Mouse (Mus musculus) MEL (cell line): ENCODE data around the gene Izumo1.

ENCODE experiments used
- BHLHE40 ChIP-seq: IDR thresholded peaks from 2 replicates; pipeline ENCODE4 v1.6.1; 2012; ENCODE audit warnings: low read depth, mild to moderate bottlenecking, inconsistent platforms, low read length, improper control_type of control experiment, borderline replicate concordance
- CTCF ChIP-seq, 3 experiments: IDR thresholded peaks in 2 of 3; conservative IDR thresholded peaks in 1 of 3; 2 replicates each; pipeline ENCODE4 v1.5.1; 2011 to 2012; ENCODE audit warnings: low read length in 3 of 3, low read depth in 2 of 3, mild to moderate bottlenecking in 2 of 3, improper control_type of control experiment in 1 of 3, inconsistent platforms in 1 of 3, mixed read lengths in 1 of 3, moderate library complexity in 1 of 3; ENCODE audit not compliant: control insufficient read depth in 1 of 3, insufficient read depth in 1 of 3, poor library complexity in 1 of 3, severe bottlenecking in 1 of 3
- E2F4 ChIP-seq: IDR thresholded peaks from 2 replicates; pipeline ENCODE4 v1.6.1; 2011; ENCODE audit warnings: low read depth, low read length, improper control_type of control experiment, borderline replicate concordance
- MEF2A ChIP-seq: IDR thresholded peaks from 2 replicates; pipeline ENCODE4 v1.6.1; 2014; ENCODE audit warnings: low read depth, mild to moderate bottlenecking, inconsistent platforms, low read length, improper control_type of control experiment; ENCODE audit not compliant: poor library complexity, insufficient replicate concordance, severe bottlenecking; ENCODE audit errors: extremely low read depth
- POLR2A ChIP-seq, 2 experiments: IDR thresholded peaks; 2 replicates each; pipeline ENCODE4 v1.6.1; 2011 to 2012; ENCODE audit warnings: low read length in 2 of 2, mild to moderate bottlenecking in 2 of 2, control low read depth in 1 of 2, improper control_type of control experiment in 1 of 2, low read depth in 1 of 2, moderate library complexity in 1 of 2; ENCODE audit not compliant: control insufficient read depth in 1 of 2, insufficient read depth in 1 of 2, poor library complexity in 1 of 2
- POLR2AphosphoS2 ChIP-seq: IDR thresholded peaks from 2 replicates; pipeline ENCODE4 v1.6.1; 2011; ENCODE audit warnings: low read length, improper control_type of control experiment
- RAD21 ChIP-seq: IDR thresholded peaks from 2 replicates; pipeline ENCODE4 v1.6.1; 2011; ENCODE audit warnings: mild to moderate bottlenecking, low read depth, low read length, improper control_type of control experiment
- RCOR1 ChIP-seq: IDR thresholded peaks from 2 replicates; pipeline ENCODE4 v1.6.1; 2012; ENCODE audit warnings: low read depth, mild to moderate bottlenecking, inconsistent platforms, low read length, improper control_type of control experiment
- TBP ChIP-seq: IDR thresholded peaks from 2 replicates; pipeline ENCODE4 v1.8.0; 2011; ENCODE audit warnings: low read depth, low read length, improper control_type of control experiment

DNA sequence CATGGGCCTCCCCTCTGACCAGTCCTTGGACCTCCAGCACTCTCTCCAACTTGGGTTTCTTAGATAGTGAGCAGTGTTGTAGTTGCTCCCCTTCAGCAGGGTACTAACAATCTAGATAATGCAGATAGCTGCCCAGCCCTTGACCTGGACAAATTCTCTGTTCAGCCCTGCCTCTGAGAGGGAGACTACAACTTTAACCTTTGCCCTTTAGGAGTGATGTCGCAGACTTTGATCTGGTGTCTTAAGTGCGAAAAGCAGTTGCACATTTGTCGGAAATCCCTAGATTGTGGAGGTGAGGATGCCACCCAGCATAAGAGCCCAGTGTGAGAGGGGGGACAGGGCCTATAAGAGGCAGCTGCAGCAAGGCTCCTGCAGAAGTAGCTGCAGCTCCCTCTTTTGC, 3.1 kb downstream of the Izumo1 start:
- no peak for TF ChIP-seq CTCF (IDR thresholded peaks at IDR 0.05 in 2 of 3, conservative IDR thresholded peaks at IDR 0.05 in 1 of 3; ENCODE audit: control insufficient read depth in 1 of 3, insufficient read depth in 1 of 3, low read depth in 2 of 3, low read length in 3 of 3, poor library complexity in 1 of 3, severe bottlenecking in 1 of 3)
- no peak for TF ChIP-seq RAD21
- no peak for TF ChIP-seq RCOR1
- no peak for TF ChIP-seq MEF2A
- no peak for TF ChIP-seq POLR2A (IDR thresholded peaks at IDR 0.05; ENCODE audit: control insufficient read depth in 1 of 2, insufficient read depth in 1 of 2, low read depth in 1 of 2, low read length in 2 of 2, poor library complexity in 1 of 2)
- no peak for TF ChIP-seq TBP
- TF ChIP-seq E2F4, result no peak
- TF ChIP-seq BHLHE40, result no peak
- no peak for TF ChIP-seq POLR2AphosphoS2
